Mouse (Mus musculus) cerebellum, adult (tissue): Measurements from ENCODE around the gene Ahnak.
"Not testable (repeated sequence)": the region's sequence is repeated elsewhere in the genome, so short reads cannot be mapped to it uniquely, and the experiment has no call there.

Experiments used
- ATAC-seq: cut with Nextera tagmentation; 2 replicates; pipeline ENCODE4 v1.9.2; 2017; ENCODE audit warnings: mild to moderate bottlenecking, moderate library complexity, mixed read lengths; ENCODE audit not compliant: insufficient number of reproducible peaks, low FRiP score, low TSS enrichment

The Ahnak gene

GRCm38 (mm10) chr19:9035101-9035500 lies 46.0 kb downstream of the Ahnak start:
- ATAC-seq = no peak

GRCm38 (mm10) chr19:9038136-9038535 lies 49.1 kb downstream of the Ahnak start:
- no peak for ATAC-seq

GRCm38 (mm10) chr19:9039266-9039665 lies 50.2 kb downstream of the Ahnak start:
- ATAC-seq = no peak

- ATAC-seq = no peak
Measured at GRCm38 (mm10) chr19:9039928-9040327, 50.8 kb downstream of the Ahnak start.

- ATAC-seq = no peak
Measured at GRCm38 (mm10) chr19:9040649-9041048, 51.6 kb downstream of the Ahnak start.

- ATAC-seq = no peak
Measured at GRCm38 (mm10) chr19:9041074-9041473, 52.0 kb downstream of the Ahnak start.

GRCm38 (mm10) chr19:9043123-9043522 lies 54.0 kb downstream of the Ahnak start:
- ATAC-seq = no peak

GRCm38 (mm10) chr19:9044291-9044690 lies 55.2 kb downstream of the Ahnak start:
- ATAC-seq = no peak

- ATAC-seq = no peak
Measured at GRCm38 (mm10) chr19:9047207-9047945, 58.3 kb downstream of the Ahnak start.

GRCm38 (mm10) chr19:9047946-9048387 lies 58.9 kb downstream of the Ahnak start:
- no peak for ATAC-seq

GRCm38 (mm10) chr19:9048981-9049687 lies 60.0 kb downstream of the Ahnak start:
- no peak for ATAC-seq

- ATAC-seq = no peak
Measured at GRCm38 (mm10) chr19:9050294-9051229, 61.5 kb downstream of the Ahnak start.

GRCm38 (mm10) chr19:9051985-9052384 lies 62.9 kb downstream of the Ahnak start:
- not testable (repeated sequence) for ATAC-seq

- ATAC-seq = no peak
Measured at GRCm38 (mm10) chr19:9052803-9053431, 63.8 kb downstream of the Ahnak start.

GRCm38 (mm10) chr19:9055153-9055552 lies 66.1 kb downstream of the Ahnak start:
- ATAC-seq = no peak

- ATAC-seq = no peak
Measured at GRCm38 (mm10) chr19:9055703-9056355, 66.7 kb downstream of the Ahnak start.

- ATAC-seq = no peak
Measured at GRCm38 (mm10) chr19:9057679-9058078, 68.6 kb downstream of the Ahnak start.

- ATAC-seq = no peak
Measured at GRCm38 (mm10) chr19:9058331-9058884, 69.3 kb downstream of the Ahnak start.

- no peak for ATAC-seq
Measured at GRCm38 (mm10) chr19:9058944-9059343, 69.9 kb downstream of the Ahnak start.
